In the genomic region with DNA sequence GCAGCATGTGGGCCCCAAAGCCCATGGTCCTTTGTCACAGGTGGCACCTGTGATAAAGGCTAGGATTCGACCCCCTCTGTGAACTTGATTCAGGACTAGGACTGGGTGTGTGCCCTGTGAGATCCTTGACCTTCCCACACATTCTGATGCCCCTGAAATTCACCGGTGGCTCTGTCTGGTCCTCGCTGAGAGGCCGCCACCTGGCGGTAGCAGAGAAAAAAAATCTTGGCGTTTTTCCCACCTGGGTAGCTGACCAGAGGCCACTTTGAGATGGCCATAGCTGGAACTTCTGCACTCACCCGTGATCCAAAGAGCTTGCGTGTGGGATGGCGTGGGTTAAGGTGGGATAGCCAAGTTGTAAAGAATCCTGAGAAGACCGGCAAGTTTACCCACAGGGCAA, we compare ENCODE assay signal across 9 mouse cellular contexts. TPM values are rescaled to one million over a fixed set of nuclear protein-coding genes. Genes with fewer than 3 reads are reported as not detected.
DNase-seq lines count a peak whose midpoint lies in the region; ATAC-seq and TF ChIP-seq lines count a peak whose summit lies in the region.
"Had no signal": no experiment of that assay in that cellular context is flagged by ENCODE, and none has a peak within 500 bp of the region (broad histone marks: within the 10 kb centered on the region; RNA-seq: fewer than 3 reads in every experiment).

No protein-coding gene starts in this region.

- no peak for ATAC-seq in CD4-positive, CD25-positive, alpha-beta regulatory T cell, adult 4 months
- no peak for ATAC-seq in kidney, postnatal 0 days (replicated peaks; ENCODE audit: low FRiP score, low read depth)
- no peak for ATAC-seq in midbrain, embryonic 14.5 days (ENCODE audit: low FRiP score, low TSS enrichment)
- no peak for ATAC-seq in activated CD4-positive, CD25-positive, alpha-beta regulatory T cell, adult 4 months

- H3K9me3 ChIP-seq in kidney, postnatal 0 days (replicated peaks; ENCODE audit: low read length) = no peaks in the 10 kb centered on the region
- H3K9me3 ChIP-seq in midbrain, embryonic 14.5 days (ENCODE audit: control insufficient read depth, low read length) = no peaks in the 10 kb centered on the region
- H3K9me3 ChIP-seq: megakaryocyte, embryonic 14.5 days had no signal

- no peaks in the 10 kb centered on the region for H3K4me1 ChIP-seq in cortical plate, adult 2 months (ENCODE audit: control insufficient read depth, insufficient read depth, low read length)
- H3K4me1 ChIP-seq in kidney, postnatal 0 days (replicated peaks; ENCODE audit: insufficient read depth, low read length) = 0 out of 2 replicates have a peak, but pooled peaks cover 5% of the 10 kb centered on the region
- H3K4me1 ChIP-seq in midbrain, embryonic 14.5 days (ENCODE audit: control insufficient read depth, insufficient read depth, low read length) = peaks cover 32% of the 10 kb centered on the region

- no peak overlapping the region for H3K4me2 ChIP-seq in kidney, postnatal 0 days (ENCODE audit: low read length)
- no peak overlapping the region for H3K4me2 ChIP-seq in midbrain, embryonic 14.5 days (ENCODE audit: low read length)

- TF ChIP-seq CTCF in cortical plate, adult 2 months (IDR thresholded peaks at IDR 0.05; ENCODE audit: extremely low read depth, insufficient read depth, low read length) = peak; percentile 59
- TF ChIP-seq CTCF in kidney, postnatal 0 days (IDR thresholded peaks at IDR 0.05; ENCODE audit: low read depth) = peak; percentile 78

- no peak overlapping the region for H3K9ac ChIP-seq in kidney, postnatal 0 days (ENCODE audit: low read depth, low read length)
- no peak overlapping the region for H3K9ac ChIP-seq in midbrain, embryonic 14.5 days (replicated peaks; ENCODE audit: low read length)

- no peaks in the 10 kb centered on the region for H3K36me3 ChIP-seq in kidney, postnatal 0 days (ENCODE audit: insufficient read depth, low read length)
- 0 out of 2 replicates have a peak, but pooled peaks cover 4% of the 10 kb centered on the region for H3K36me3 ChIP-seq in midbrain, embryonic 14.5 days (ENCODE audit: control insufficient read depth, insufficient read depth, low read length)

- WGBS in kidney, postnatal 0 days = 3% methylated on average over 10 of the region's 10 CpGs
- 3% methylated on average over 10 of the region's 10 CpGs for WGBS in midbrain, embryonic 14.5 days

- TF ChIP-seq POLR2A in cortical plate, adult 2 months (IDR thresholded peaks at IDR 0.05; ENCODE audit: extremely low read depth, insufficient read depth, low read length) = no peak

- peak; percentile 64 for DNase-seq in CD4-positive, CD25-positive, alpha-beta regulatory T cell, adult 2 months (ENCODE audit: low read depth, low spot score)
- DNase-seq in right cerebral cortex, adult 2 months (ENCODE audit: low spot score in 2 of 2) = peak; percentile 53 to 60
- no peak for DNase-seq in right cerebral cortex, postnatal 36 days (ENCODE audit: low spot score in 2 of 2)
- peak; percentile 76 for DNase-seq in kidney, postnatal 0 days (ENCODE audit: low spot score)
- peak; percentile 85 for DNase-seq in midbrain, embryonic 14.5 days

- no peak overlapping the region for H3K4me3 ChIP-seq in cortical plate, adult 2 months (ENCODE audit: insufficient read depth, low read length)
- no peak overlapping the region for H3K4me3 ChIP-seq in kidney, postnatal 0 days (replicated peaks; ENCODE audit: low read depth, low read length)
- no peak overlapping the region for H3K4me3 ChIP-seq in midbrain, embryonic 14.5 days (replicated peaks; ENCODE audit: low read depth, low read length)
- H3K4me3 ChIP-seq: megakaryocyte, embryonic 14.5 days had no signal

- H3K27ac ChIP-seq in cortical plate, adult 2 months (ENCODE audit: insufficient read depth, low read length) = no peak overlapping the region
- H3K27ac ChIP-seq in kidney, postnatal 0 days = no peak overlapping the region
- H3K27ac ChIP-seq in midbrain, embryonic 14.5 days (replicated peaks; ENCODE audit: low read depth, low read length) = no peak overlapping the region

- H3K27me3 ChIP-seq in kidney, postnatal 0 days (ENCODE audit: insufficient read depth, low read length) = peaks cover 73% of the 10 kb centered on the region
- H3K27me3 ChIP-seq in midbrain, embryonic 14.5 days (ENCODE audit: control insufficient read depth, insufficient read depth, low read length) = peaks cover 92% of the 10 kb centered on the region

RNA-seq across cellular contexts. Expression of a gene that starts 6.0 kb away (rescaled TPM):
- polyA plus RNA-seq in CD4-positive, CD25-positive, alpha-beta regulatory T cell, adult 4 months (2017; shearing (Covaris generic)) = not detected
- 1.1 and 1.2 TPM in 2 replicates for polyA plus RNA-seq in cortical plate, adult 2 months (2012; rRNA removed)
- not detected in 2 replicates for polyA plus RNA-seq in kidney, postnatal 0 days (2015; fragmentation: Nextera tagmentation; extraction: Ambion mirVana)
- 0.39 and 1.2 TPM in 2 replicates for polyA plus RNA-seq in midbrain, embryonic 14.5 days (2014; fragmentation: Nextera tagmentation; extraction: Ambion mirVana)
- not detected for polyA plus RNA-seq in activated CD4-positive, CD25-positive, alpha-beta regulatory T cell, adult 4 months (2017; shearing (Covaris generic))

RNA-seq across cellular contexts. Expression of a gene that starts 11.5 kb away (rescaled TPM):
- under 1 TPM in 1 of 2 experiments, not detected in 1; 0.13 TPM for polyA plus RNA-seq in CD4-positive, CD25-positive, alpha-beta regulatory T cell, adult 4 months (2017; shearing (Covaris generic))
- 24.0 and 25.9 TPM in 2 replicates for polyA plus RNA-seq in cortical plate, adult 2 months (2012; rRNA removed)
- 4.6 and 5.2 TPM in 2 replicates for polyA plus RNA-seq in kidney, postnatal 0 days (2015; fragmentation: Nextera tagmentation; extraction: Ambion mirVana)
- 14.0 and 15.2 TPM in 2 replicates for polyA plus RNA-seq in midbrain, embryonic 14.5 days (2014; fragmentation: Nextera tagmentation; extraction: Ambion mirVana)
- not detected for polyA plus RNA-seq in activated CD4-positive, CD25-positive, alpha-beta regulatory T cell, adult 4 months (2017; shearing (Covaris generic))

RNA-seq across cellular contexts. Expression of a gene that starts 11.5 kb away (rescaled TPM):
- 1 to 10 TPM; 3.9 to 8.2 TPM for polyA plus RNA-seq in CD4-positive, CD25-positive, alpha-beta regulatory T cell, adult 4 months (2017; shearing (Covaris generic))
- polyA plus RNA-seq in cortical plate, adult 2 months (2012; rRNA removed) = 32.9 and 35.2 TPM in 2 replicates
- polyA plus RNA-seq in kidney, postnatal 0 days (2015; fragmentation: Nextera tagmentation; extraction: Ambion mirVana) = 20.0 and 23.6 TPM in 2 replicates
- polyA plus RNA-seq in midbrain, embryonic 14.5 days (2014; fragmentation: Nextera tagmentation; extraction: Ambion mirVana) = 14.9 and 23.7 TPM in 2 replicates
- 1 to 10 TPM; 7.2 to 7.7 TPM for polyA plus RNA-seq in activated CD4-positive, CD25-positive, alpha-beta regulatory T cell, adult 4 months (2017; shearing (Covaris generic))

RNA-seq across cellular contexts. Expression of a gene that starts 33.3 kb away (rescaled TPM):
- not detected for polyA plus RNA-seq in CD4-positive, CD25-positive, alpha-beta regulatory T cell, adult 4 months (2017; shearing (Covaris generic))
- polyA plus RNA-seq in cortical plate, adult 2 months (2012; rRNA removed) = 22.2 and 25.0 TPM in 2 replicates
- polyA plus RNA-seq in kidney, postnatal 0 days (2015; fragmentation: Nextera tagmentation; extraction: Ambion mirVana) = 0.45 and 1.1 TPM in 2 replicates
- polyA plus RNA-seq in midbrain, embryonic 14.5 days (2014; fragmentation: Nextera tagmentation; extraction: Ambion mirVana) = 4.2 and 6.9 TPM in 2 replicates
- not detected for polyA plus RNA-seq in activated CD4-positive, CD25-positive, alpha-beta regulatory T cell, adult 4 months (2017; shearing (Covaris generic))

RNA-seq across cellular contexts. Expression of a gene that starts 40.0 kb away (rescaled TPM):
- 1,000 to 10,000 TPM in 1 of 2 experiments, 100 to 1,000 TPM in 1; 772 to 1,018 TPM for polyA plus RNA-seq in CD4-positive, CD25-positive, alpha-beta regulatory T cell, adult 4 months (2017; shearing (Covaris generic))
- 201 and 216 TPM in 2 replicates for polyA plus RNA-seq in cortical plate, adult 2 months (2012; rRNA removed)
- polyA plus RNA-seq in kidney, postnatal 0 days (2015; fragmentation: Nextera tagmentation; extraction: Ambion mirVana) = 463 and 527 TPM in 2 replicates
- 165 and 174 TPM in 2 replicates for polyA plus RNA-seq in midbrain, embryonic 14.5 days (2014; fragmentation: Nextera tagmentation; extraction: Ambion mirVana)
- 1,000 to 10,000 TPM; 1,059 to 1,071 TPM for polyA plus RNA-seq in activated CD4-positive, CD25-positive, alpha-beta regulatory T cell, adult 4 months (2017; shearing (Covaris generic))

Comparison
In these comparisons a context has a peak if more than half of its experiments do, and no peak if none do; other contexts are left out.
1. DNase-seq: peak in CD4-positive, CD25-positive, alpha-beta regulatory T cell, adult 2 months (single experiment), right cerebral cortex, adult 2 months (2 of 2), kidney, postnatal 0 days (single experiment) and midbrain, embryonic 14.5 days (single experiment); none in right cerebral cortex, postnatal 36 days (0 of 2).